Mouse (Mus musculus) midbrain, embryonic 12.5 days (tissue): Measurements from ENCODE around the gene Cntrl. TPM values are rescaled to one million over a fixed set of nuclear protein-coding genes. Genes with fewer than 3 reads are reported as not detected.

Experiments used
- ATAC-seq: fragments of 200-750 bp; cut with Nextera tagmentation; 2 replicates; pipeline ENCODE4 v1.8.0; 2017; ENCODE audit warnings: low read depth, moderate TSS enrichment, moderate library complexity; ENCODE audit not compliant: low FRiP score
- H3K27ac ChIP-seq: fragments of 300-500 bp; sonication (generic); replicated peaks from 2 replicates; pipeline ENCODE4 v1.5.1; 2016; ENCODE audit warnings: mild to moderate bottlenecking
- H3K27me3 ChIP-seq: fragments of 300-500 bp; sonication (generic); 2 replicates; pipeline ENCODE4 v1.6.1; 2016; ENCODE audit warnings: mild to moderate bottlenecking
- H3K36me3 ChIP-seq: fragments of 300-500 bp; sonication (generic); 2 replicates; pipeline ENCODE4 v1.6.1; 2016
- H3K4me1 ChIP-seq: fragments of 300-500 bp; sonication (generic); 2 replicates; pipeline ENCODE4 v1.6.1; 2016
- H3K4me2 ChIP-seq: fragments of 300-500 bp; sonication (generic); replicated peaks from 2 replicates; pipeline ENCODE4 v1.6.1; 2016; ENCODE audit warnings: mild to moderate bottlenecking, moderate library complexity
- H3K4me3 ChIP-seq: fragments of 300-500 bp; sonication (generic); 2 replicates; pipeline ENCODE4 v1.5.1; 2016; ENCODE audit warnings: mild to moderate bottlenecking
- H3K9ac ChIP-seq: fragments of 300-500 bp; sonication (generic); replicated peaks from 2 replicates; pipeline ENCODE4 v1.6.1; 2016; ENCODE audit warnings: mild to moderate bottlenecking, moderate library complexity
- H3K9me3 ChIP-seq: fragments of 300-500 bp; sonication (generic); 2 replicates; pipeline ENCODE4 v1.6.1; 2016; ENCODE audit warnings: mild to moderate bottlenecking
- WGBS: fragments of 180-500 bp; shearing (Covaris S2); methylation state at CpG from one replicate; pipeline ENCODE4 v1.1.7; 2016; 5-methylcytosine and 5-hydroxymethylcytosine counted together
- polyA plus RNA-seq: library from polyadenylated mRNA; unstranded; fragments of >200 nt; fragmentation: Nextera tagmentation; extraction: Ambion mirVana; gene quantifications from 2 replicates; pipeline ENCODE4 v1.2.1, GENCODE M21; 2016

The Cntrl gene
- polyA plus RNA-seq, 1 experiment from 2014 or later = 32.5 TPM

DNA sequence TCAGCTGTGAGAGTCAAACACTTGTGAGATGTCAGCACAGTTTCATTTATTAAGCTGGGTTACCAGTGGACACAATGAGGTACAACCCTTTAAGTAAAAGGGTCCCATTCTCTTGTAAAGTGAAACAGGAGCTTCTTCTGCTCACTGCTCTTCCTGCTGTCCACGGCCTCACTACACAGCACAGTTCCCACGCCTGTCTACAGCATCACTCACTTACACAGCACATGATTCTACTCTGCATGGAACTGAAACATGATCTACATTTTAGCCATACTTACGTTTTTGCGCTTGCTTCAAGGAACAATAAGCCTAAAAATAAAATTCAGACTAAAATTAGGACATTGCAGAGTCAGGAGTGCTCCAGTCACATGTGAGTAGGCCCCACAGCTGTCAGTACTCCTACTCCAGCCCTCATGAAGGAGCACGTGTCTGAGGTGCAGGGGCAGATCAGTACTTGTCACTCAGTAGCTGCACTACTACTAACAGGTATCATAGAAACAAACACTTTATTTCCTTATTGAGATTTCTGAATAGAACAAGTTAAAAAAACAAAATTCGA is 73.9 kb downstream of the Cntrl start:
- Histone ChIP-seq H3K4me2 (no peak overlapping the region), H3K4me3 (no peak overlapping the region), H3K36me3 (peaks cover 52% of the 10 kb centered on the region), H3K9me3 (no peaks in the 10 kb centered on the region), H3K9ac (no peak overlapping the region), H3K27me3 (no peaks in the 10 kb centered on the region), H3K27ac (no peak overlapping the region), H3K4me1 (no peaks in the 10 kb centered on the region)
- WGBS = 91% methylated on average over 6 of the region's 6 CpGs
- ATAC-seq = no peak

DNA sequence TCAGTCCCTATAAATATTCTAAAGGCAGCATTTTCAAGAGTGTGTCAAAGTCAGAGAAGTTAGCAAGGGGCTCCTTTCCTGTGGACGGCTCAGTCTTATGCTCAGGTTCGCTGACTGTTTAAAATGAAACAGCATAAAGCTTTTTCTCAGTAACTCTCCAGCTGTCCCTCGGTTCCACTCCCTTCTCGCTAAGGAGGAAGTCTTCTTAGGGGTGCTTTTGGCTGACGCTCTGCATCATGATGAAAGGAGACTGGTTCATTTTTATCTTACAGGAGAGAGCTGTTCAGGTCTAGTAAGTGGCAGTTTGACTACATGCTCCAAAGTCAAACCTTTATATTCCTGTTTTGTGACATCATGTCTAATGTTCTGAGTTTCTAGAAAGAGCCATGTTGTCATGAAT is 79.6 kb downstream of the Cntrl start:
- 86% methylated on average over 5 of the region's 5 CpGs for WGBS
- Histone ChIP-seq H3K4me1 (no peaks in the 10 kb centered on the region), H3K4me2 (no peak overlapping the region), H3K9me3 (no peaks in the 10 kb centered on the region), H3K9ac (no peak overlapping the region), H3K36me3 (peaks cover 35% of the 10 kb centered on the region), H3K4me3 (no peak overlapping the region), H3K27me3 (no peaks in the 10 kb centered on the region), H3K27ac (no peak overlapping the region)
- ATAC-seq = no peak

DNA sequence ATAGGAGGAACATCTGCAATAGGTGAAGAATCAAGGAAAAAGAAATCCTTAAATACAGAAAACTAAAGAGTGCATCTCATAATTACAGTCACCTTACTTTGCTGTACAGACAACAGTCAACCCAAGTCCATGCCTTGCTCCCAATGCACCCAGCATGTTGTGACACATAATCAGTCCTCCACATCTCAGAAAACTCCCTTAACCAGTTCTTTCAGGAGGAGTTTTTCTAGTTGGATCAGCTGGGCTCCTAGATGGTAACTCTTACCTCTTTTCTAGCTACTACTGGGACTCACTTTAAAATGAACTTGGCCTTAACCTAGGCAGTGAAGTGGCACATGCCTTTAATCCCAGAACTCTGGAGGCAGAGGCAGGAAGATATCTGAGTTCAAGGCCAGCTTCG is 84.7 kb downstream of the Cntrl start:
- Histone ChIP-seq H3K36me3 (peaks cover 20% of the 10 kb centered on the region), H3K4me2 (no peak overlapping the region), H3K27ac (no peak overlapping the region), H3K4me3 (no peak overlapping the region), H3K4me1 (peaks cover 8% of the 10 kb centered on the region), H3K27me3 (no peaks in the 10 kb centered on the region), H3K9me3 (no peaks in the 10 kb centered on the region), H3K9ac (no peak overlapping the region)
- 97% methylated on average over 1 of the region's 1 CpGs for WGBS
- ATAC-seq = no peak

GRCm38 (mm10) chr2:35195626-35196544 is 86.6 kb downstream of the Cntrl start:
- peaks cover 15% of the 10 kb centered on the region for H3K4me1 ChIP-seq
- no peak overlapping the region for H3K27ac ChIP-seq
- H3K36me3 ChIP-seq = peaks cover 4% of the 10 kb centered on the region
- no peak overlapping the region for H3K4me2 ChIP-seq
- no peak overlapping the region for H3K4me3 ChIP-seq
- H3K9ac ChIP-seq = no peak overlapping the region
- H3K9me3 ChIP-seq = no peaks in the 10 kb centered on the region
- WGBS = 92% methylated on average over 6 of the region's 6 CpGs
- no peak for ATAC-seq
- no peaks in the 10 kb centered on the region for H3K27me3 ChIP-seq

DNA sequence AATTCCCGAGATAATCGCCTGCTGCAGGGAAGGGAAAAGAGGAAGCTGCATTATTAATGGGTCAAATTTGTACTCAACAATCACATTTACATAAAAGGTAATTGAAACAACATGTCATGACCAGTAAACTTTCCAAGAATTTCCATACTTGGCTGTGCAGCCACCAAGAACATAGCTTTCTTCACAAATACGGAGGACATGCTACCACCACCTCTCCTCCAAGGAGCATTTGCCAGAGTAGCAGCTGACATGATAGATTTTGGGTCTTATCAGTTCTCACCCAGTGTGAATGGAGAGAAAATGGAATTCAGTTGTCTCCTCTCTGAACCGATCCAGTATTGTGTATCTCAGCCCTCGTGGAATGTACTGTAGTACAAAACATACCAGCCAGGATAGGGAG is 90.2 kb downstream of the Cntrl start:
- Histone ChIP-seq H3K4me1 (peaks cover 18% of the 10 kb centered on the region), H3K4me3 (peak overlapping the region; percentile 82), H3K27me3 (0 out of 2 replicates have a peak, but pooled peaks cover 4% of the 10 kb centered on the region), H3K4me2 (peak overlapping the region; percentile 87), H3K9me3 (no peaks in the 10 kb centered on the region), H3K9ac (peak overlapping the region; percentile 100), H3K27ac (no peak overlapping the region), H3K36me3 (no peaks in the 10 kb centered on the region; the same call in none of the 2 replicates)
- ATAC-seq = no peak
- 22% methylated on average over 5 of the region's 5 CpGs for WGBS

DNA sequence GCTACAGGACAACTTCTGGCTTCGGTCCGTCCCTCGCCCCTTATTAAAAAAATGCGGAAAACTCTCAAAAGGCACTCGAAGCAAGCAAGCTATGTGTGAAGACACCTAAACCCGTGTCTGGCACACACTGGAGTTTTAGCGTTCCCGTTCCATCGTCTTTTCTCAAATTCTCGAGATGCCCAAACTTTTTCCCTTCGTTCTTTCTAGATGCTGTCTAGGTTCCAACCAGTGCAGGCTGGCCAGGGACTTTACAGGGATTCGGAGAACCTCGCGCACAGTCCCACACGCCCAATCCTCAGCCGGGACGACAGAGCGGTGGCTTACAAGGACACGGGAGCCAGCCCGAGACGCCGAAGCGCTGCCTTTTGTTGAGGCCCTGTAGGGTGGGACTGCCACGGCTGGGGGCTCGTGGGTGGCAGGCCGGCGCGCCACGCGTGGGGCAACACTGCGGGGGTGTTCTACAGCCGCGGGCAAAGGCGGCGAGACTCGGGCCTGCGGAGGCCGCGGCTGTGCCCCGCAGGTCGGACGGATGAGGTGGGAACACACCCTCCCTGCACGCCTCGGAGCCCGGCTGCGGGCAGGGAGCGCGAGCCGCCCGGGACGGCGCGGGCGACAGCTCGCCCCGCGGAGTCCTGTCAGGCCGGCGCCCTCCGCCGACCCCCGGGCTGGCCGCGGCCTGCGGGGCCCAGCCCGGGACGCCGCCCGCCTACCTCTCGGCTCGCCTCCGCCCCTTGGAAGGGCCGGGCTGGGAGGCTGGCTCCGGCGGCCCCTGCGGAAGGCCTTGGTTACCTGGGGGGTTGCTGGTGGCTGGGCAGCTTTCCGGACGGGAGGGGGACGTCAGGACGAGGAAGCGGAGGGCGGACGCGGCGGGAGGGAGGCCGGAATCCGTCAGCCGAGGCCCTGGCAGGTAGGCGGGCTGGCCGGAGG is 90.9 kb downstream of the Cntrl start:
- H3K9me3 ChIP-seq = no peaks in the 10 kb centered on the region
- H3K27me3 ChIP-seq = 0 out of 2 replicates have a peak, but pooled peaks cover 4% of the 10 kb centered on the region
- H3K4me3 ChIP-seq = peak overlapping the region; percentile 82
- H3K36me3 ChIP-seq = no peaks in the 10 kb centered on the region; the same call in 1 of the 2 replicates
- under 1% methylated on average over 86 of the region's 90 CpGs for WGBS
- peak overlapping the region; percentile 97 for H3K27ac ChIP-seq
- peak; percentile 75 for ATAC-seq
- peak overlapping the region; percentile 87 for H3K4me2 ChIP-seq
- H3K4me1 ChIP-seq = peaks cover 18% of the 10 kb centered on the region
- H3K9ac ChIP-seq = peak overlapping the region; percentile 100

- H3K36me3 ChIP-seq = no peaks in the 10 kb centered on the region; the same call in 1 of the 2 replicates
- H3K27me3 ChIP-seq = 0 out of 2 replicates have a peak, but pooled peaks cover 8% of the 10 kb centered on the region
- under 1% methylated on average over 47 of the region's 47 CpGs for WGBS
- ATAC-seq = peak; percentile 98
- H3K27ac ChIP-seq = peak within 1 kb of the TSS; percentile 97
- peak within 1 kb of the TSS; percentile 82 for H3K4me3 ChIP-seq
- peak within 1 kb of the TSS; percentile 87 for H3K4me2 ChIP-seq
- H3K9ac ChIP-seq = peak within 1 kb of the TSS; percentile 100
- no peaks in the 10 kb centered on the region for H3K9me3 ChIP-seq
- peaks cover 18% of the 10 kb centered on the region for H3K4me1 ChIP-seq
These were observed 91.8 kb downstream of the Cntrl start, which contains the start of gene Rab14 for GRCm38 (mm10) chr2:35200898-35201668. Gene Rab14 (minus strand): TSS chr2:35201120.

DNA sequence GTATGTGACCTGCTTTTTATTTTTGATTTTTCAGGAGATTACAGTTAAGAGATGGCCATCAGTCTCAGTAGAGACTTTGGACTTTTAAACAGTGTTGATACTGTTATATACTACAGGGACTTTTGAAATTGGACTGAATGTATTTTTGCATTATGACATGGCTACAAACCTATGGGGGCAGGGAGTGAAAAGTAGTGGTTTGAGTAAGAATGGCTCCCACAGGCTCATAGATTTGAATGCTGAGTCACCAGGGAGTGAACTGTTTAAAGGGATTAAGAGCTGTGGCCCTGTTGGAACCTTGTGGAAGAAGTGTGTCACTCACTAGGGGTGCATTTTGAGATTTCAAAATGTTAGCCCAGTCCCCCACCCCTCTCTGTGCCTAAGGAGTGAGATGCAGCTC is 94.4 kb downstream of the Cntrl start:
- Histone ChIP-seq H3K4me3 (no peak overlapping the region), H3K27me3 (0 out of 2 replicates have a peak, but pooled peaks cover 8% of the 10 kb centered on the region), H3K4me1 (peaks cover 11% of the 10 kb centered on the region), H3K9ac (no peak overlapping the region), H3K9me3 (no peaks in the 10 kb centered on the region), H3K27ac (no peak overlapping the region), H3K36me3 (no peaks in the 10 kb centered on the region), H3K4me2 (no peak overlapping the region)
- ATAC-seq = no peak

- Histone ChIP-seq H3K36me3 (no peaks in the 10 kb centered on the region), H3K4me2 (no peak overlapping the region), H3K9ac (no peak overlapping the region), H3K27me3 (0 out of 2 replicates have a peak, but pooled peaks cover 8% of the 10 kb centered on the region), H3K4me1 (no peaks in the 10 kb centered on the region), H3K9me3 (no peaks in the 10 kb centered on the region), H3K27ac (no peak overlapping the region), H3K4me3 (no peak overlapping the region)
- ATAC-seq = no peak
- WGBS = 93% methylated on average over 3 of the region's 3 CpGs
These were observed 97.5 kb downstream of the Cntrl start for GRCm38 (mm10) chr2:35206761-35207160.

GRCm38 (mm10) chr2:35208054-35208453 is 98.8 kb downstream of the Cntrl start:
- no peak overlapping the region for H3K9ac ChIP-seq
- WGBS = 81% methylated on average over 3 of the region's 3 CpGs
- no peak overlapping the region for H3K4me3 ChIP-seq
- H3K4me1 ChIP-seq = no peaks in the 10 kb centered on the region
- no peak for ATAC-seq
- H3K27me3 ChIP-seq = 0 out of 2 replicates have a peak, but pooled peaks cover 7% of the 10 kb centered on the region
- H3K4me2 ChIP-seq = no peak overlapping the region
- no peak overlapping the region for H3K27ac ChIP-seq
- no peaks in the 10 kb centered on the region for H3K9me3 ChIP-seq
- no peaks in the 10 kb centered on the region for H3K36me3 ChIP-seq
